Mouse (Mus musculus) left cerebral cortex, postnatal 4 days (tissue): ENCODE results near the gene Ablim1. TPM values are rescaled to one million over a fixed set of nuclear protein-coding genes. Genes with fewer than 3 reads are reported as not detected.
A peak's percentile ranks its signal among the peaks of the same experiment; 100 is the strongest.

Experiments used
- DNase-seq: peaks from one replicate; pipeline ENCODE4 v3.0.0-alpha.2; 2022
- intact Hi-C: fragments of 180-260 bp; cut with DNase I; formaldehyde crosslinking; loops from one replicate; pipeline ENCODE4 v1.15.1; 2025
- total RNA-seq, 2 experiments: library from RNA; stranded (reverse); gene quantifications; 2 replicates each; pipeline ENCODE4 v1.2.3; 2021

Gene Ablim1
- total RNA-seq, 2 experiments from 2014 or later = 204 to 208 TPM

GRCm38 (mm10) chr19:57313226-57313625 lies 1.5 kb downstream of the Ablim1 start:
- no peak for DNase-seq
- intact Hi-C loops = loop anchor here (10.0 kb wide), 1 partner anchor 118 kb away; no protein-coding TSS in a partner anchor

GRCm38 (mm10) chr19:57309980-57310379 lies 4.7 kb downstream of the Ablim1 start:
- intact Hi-C loops = loop anchor here (10.0 kb wide), 1 partner anchor 115 kb away; no protein-coding TSS in a partner anchor
- no peak for DNase-seq

DNA sequence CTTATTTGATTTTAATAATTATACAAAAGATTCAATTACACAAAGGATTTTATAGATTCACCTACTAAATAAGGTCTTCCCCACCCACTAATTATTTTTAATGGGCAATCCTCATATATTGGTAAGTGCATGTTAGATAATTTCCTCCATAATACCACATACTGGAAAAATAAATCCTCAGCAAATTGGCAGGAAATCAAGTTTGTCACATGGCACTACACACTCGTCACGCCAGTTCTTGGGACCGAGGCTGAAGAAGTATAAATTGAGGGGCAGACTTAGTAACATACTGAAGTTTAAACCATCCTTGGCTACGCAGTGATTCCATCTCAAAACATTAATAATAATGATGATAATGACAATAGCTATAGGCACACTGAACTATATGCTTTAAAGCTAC lies 8.1 kb downstream of the Ablim1 start:
- DNase-seq = no peak
- intact Hi-C loops = no loop called here

- intact Hi-C loops = no loop called here
- DNase-seq = no peak
Observed at GRCm38 (mm10) chr19:57305972-57306371, 8.7 kb downstream of the Ablim1 start.

- intact Hi-C loops = no loop called here
- DNase-seq = no peak
Observed at GRCm38 (mm10) chr19:57304666-57305065, 10.1 kb downstream of the Ablim1 start.

- no peak for DNase-seq
- intact Hi-C loops = no loop called here
Observed at GRCm38 (mm10) chr19:57301961-57302395, 12.7 kb downstream of the Ablim1 start.

- intact Hi-C loops = no loop called here
- DNase-seq = no peak
Observed at GRCm38 (mm10) chr19:57298006-57298405, 16.7 kb downstream of the Ablim1 start.

DNA sequence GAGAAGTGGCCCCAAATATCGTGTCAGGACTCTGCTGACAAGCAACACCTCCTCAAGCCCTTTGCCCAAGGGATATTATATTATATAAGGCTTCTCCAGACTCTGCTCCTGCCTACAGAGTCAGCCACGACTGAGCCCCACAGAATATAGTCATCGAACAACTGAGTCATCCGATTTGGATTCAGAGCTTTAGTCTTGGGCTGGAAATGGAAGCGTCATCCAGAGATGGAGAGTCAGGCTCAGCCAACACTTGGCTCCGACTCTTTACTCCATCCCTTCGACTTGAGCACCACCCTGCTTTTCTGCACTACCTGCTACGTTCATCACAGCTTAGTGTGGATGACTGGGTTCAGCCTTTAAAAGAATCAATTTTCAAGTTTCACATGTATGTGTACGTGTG lies 17.3 kb downstream of the Ablim1 start:
- DNase-seq = no peak
- intact Hi-C loops = no loop called here

DNA sequence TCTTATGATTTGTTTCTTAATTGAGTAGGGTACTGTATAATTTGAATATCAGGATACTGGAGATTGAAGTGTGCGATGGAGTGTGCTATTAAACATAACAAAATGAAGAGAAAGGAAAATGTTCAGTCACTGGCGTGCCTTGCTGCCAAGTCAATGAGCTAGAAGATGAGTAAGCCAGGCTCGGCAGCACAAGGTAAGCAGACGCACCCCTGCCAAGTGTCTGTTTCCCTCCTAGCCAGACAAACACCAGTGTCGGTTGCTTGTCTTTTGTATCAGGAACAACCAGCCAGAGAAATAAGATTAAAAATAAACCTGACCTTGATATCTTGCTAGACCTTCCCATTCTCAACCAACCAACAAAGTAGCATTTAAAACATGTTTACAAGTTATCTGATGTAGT lies 18.2 kb downstream of the Ablim1 start:
- intact Hi-C loops = no loop called here
- DNase-seq = no peak

DNA sequence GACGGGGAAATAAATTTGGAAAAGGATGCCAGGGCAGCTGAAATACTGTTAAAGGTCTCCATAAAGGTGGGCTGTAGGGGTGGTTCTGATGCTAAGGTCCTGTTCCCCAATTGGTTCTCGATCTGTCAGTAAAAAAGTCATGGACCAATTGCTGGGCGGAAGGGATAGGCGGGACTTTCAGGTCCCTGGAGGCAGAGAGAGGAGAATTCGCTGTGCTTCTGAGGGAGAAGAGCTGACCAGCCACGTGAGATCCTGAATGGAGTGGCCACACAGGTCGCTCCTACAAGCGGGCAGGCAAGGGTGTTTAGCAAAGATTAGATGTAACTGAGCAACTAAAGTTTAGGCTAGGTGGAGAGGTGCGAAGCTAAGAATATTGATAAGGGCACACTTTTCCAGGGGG lies 19.2 kb downstream of the Ablim1 start:
- intact Hi-C loops = no loop called here
- no peak for DNase-seq

GRCm38 (mm10) chr19:57294356-57294755 lies 20.4 kb downstream of the Ablim1 start:
- intact Hi-C loops = no loop called here
- DNase-seq = no peak

- intact Hi-C loops = no loop called here
- DNase-seq = no peak
Observed at GRCm38 (mm10) chr19:57293737-57294136, 21.0 kb downstream of the Ablim1 start.

DNA sequence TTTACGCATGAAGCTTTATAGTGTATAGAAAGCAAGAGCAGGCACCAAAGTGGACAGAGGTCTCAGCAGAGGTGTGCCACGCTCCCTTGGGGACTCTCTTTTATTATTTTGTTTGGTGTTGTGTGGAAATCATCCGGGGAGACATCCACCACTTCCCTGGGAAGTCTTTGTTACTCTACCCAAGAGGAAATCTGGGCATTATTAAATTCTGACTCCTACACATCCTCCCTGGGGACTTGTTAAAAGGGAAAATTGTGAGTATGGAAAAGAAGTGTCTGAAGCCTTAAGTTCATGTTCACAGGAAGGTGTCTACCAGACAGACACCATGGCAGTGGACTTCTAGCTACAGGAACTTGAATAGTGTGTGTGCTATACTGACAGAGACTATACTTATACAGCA lies 31.4 kb downstream of the Ablim1 start:
- intact Hi-C loops = no loop called here

GRCm38 (mm10) chr19:57282642-57283041 lies 32.1 kb downstream of the Ablim1 start:
- no peak for DNase-seq
- intact Hi-C loops = no loop called here

More for the DNA sequence above, 31.4 kb downstream of the Ablim1 start:
- DNase-seq = no peak

- intact Hi-C loops = no loop called here
- no peak for DNase-seq
Observed at GRCm38 (mm10) chr19:57279666-57280065, 35.1 kb downstream of the Ablim1 start.

DNA sequence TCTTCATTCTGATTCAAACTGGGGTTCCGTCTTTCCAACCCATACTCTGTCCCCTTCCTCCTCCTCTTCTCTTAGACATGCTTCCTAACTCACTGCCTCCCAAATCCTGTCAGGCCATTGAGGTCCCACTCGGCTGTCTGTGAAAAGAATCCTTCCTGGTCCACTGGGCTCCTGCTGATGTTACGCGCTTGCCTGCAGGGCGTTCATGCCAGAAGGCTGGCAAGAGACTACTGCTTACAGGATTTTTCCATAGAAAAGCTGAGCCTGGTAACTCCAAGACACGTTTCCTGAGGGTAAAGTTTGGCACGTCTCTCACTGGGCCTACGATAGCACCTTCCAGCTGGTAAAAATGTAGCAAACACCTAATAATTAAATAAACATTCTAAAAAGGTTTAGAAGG lies 36.5 kb downstream of the Ablim1 start:
- intact Hi-C loops = no loop called here
- DNase-seq = no peak

GRCm38 (mm10) chr19:57277010-57277409 lies 37.7 kb downstream of the Ablim1 start:
- intact Hi-C loops = no loop called here
- no peak for DNase-seq

- DNase-seq = no peak
Observed at GRCm38 (mm10) chr19:57275166-57275953, 39.4 kb downstream of the Ablim1 start.

DNA sequence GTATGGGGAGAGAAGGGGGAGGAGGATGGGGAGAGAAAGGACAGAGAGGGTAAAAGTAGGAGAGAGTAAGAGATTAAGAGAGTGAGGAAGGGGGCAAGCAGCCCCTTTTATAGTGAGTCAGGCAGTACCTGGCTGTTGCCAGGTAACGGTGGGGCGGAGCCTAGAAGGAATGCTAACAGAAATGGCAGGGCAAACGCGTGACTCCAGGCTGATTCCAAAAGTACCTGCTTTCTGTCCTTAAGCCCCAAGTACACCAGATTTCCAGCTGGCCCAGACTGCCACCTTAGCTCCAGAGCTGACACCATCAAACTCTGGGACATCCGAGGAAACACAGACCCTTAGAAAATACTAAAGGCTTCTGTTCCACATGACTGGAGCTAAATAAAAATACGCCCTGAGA lies 40.0 kb downstream of the Ablim1 start:
- DNase-seq = no peak
- intact Hi-C loops = no loop called here

More at GRCm38 (mm10) chr19:57275166-57275953, 39.4 kb downstream of the Ablim1 start:
- intact Hi-C loops = no loop called here

- intact Hi-C loops = no loop called here
- DNase-seq = no peak
Observed at GRCm38 (mm10) chr19:57274286-57274685, 40.4 kb downstream of the Ablim1 start.

- DNase-seq = peak; percentile 56
- intact Hi-C loops = no loop called here
Observed at GRCm38 (mm10) chr19:57272824-57273613, 41.7 kb downstream of the Ablim1 start.

- intact Hi-C loops = no loop called here
- no peak for DNase-seq
Observed at GRCm38 (mm10) chr19:57271757-57272156, 43.0 kb downstream of the Ablim1 start.
